Comparison of ENCODE assay signal across 14 mouse cellular contexts in the genomic region with DNA sequence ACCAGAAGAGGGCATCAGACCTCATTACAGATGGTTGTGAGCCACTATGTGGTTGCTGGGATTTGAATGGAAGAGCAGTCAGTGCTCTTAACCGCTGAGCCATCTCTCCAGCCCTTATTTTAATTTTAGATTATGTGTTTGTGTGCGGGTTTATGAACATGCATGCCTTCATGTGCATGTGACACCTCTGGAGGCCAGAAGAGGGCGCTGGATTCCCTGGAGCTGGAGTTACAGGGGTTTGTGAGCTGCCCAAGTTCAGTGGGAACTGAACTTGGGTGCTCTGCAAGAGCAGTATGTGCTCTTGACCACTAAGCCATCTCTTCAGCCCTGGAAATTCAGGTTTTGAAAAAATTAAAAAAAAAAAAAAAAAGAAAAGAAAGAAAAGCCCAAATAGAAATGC.
DNase-seq lines count a peak whose midpoint lies in the region; ATAC-seq and TF ChIP-seq lines count a peak whose summit lies in the region.
"Had no signal": no experiment of that assay in that cellular context is flagged by ENCODE, and none has a peak within 500 bp of the region (broad histone marks: within the 10 kb centered on the region; RNA-seq: fewer than 3 reads in every experiment).

No protein-coding gene starts in this region.

- H3K4me3 ChIP-seq in hindbrain, embryonic 10.5 days, result no peak overlapping the region
- no peak overlapping the region for H3K4me3 ChIP-seq in hindbrain, embryonic 14.5 days (replicated peaks; ENCODE audit: low read length)
- no peak overlapping the region for H3K4me3 ChIP-seq in liver, postnatal 0 days (ENCODE audit: low read depth, low read length)
- no peak overlapping the region for H3K4me3 ChIP-seq in CH12.LX (replicated peaks in 1 of 3; ENCODE audit: low read depth in 2 of 3, low read length in 2 of 3, poor library complexity in 1 of 3)
- H3K4me3 ChIP-seq: forebrain, embryonic 13.5 days; limb, embryonic 13.5 days; midbrain, embryonic 12.5 days had no signal

- DNase-seq in hindbrain, embryonic 10.5 days (ENCODE audit: low spot score), result peak; percentile 11
- no peak for DNase-seq in hindbrain, embryonic 14.5 days (ENCODE audit: low spot score)
- no peak for DNase-seq in liver, postnatal 0 days
- DNase-seq in liver, result no peak
- peak; percentile 9 for DNase-seq in CH12.LX (ENCODE audit: extremely low read depth)
- peak; percentile 56 for DNase-seq in ZHBTc4 (ENCODE audit: low read depth, low spot score)
- no peak for DNase-seq in thymus, postnatal 14 days
- DNase-seq: adrenal gland, postnatal 14 days; cerebellum, adult 11 months; heart, postnatal 36 days; lung, postnatal 4 days had no signal

- 37% methylated on average over 3 of the region's 3 CpGs for WGBS in hindbrain, embryonic 10.5 days
- 39% methylated on average over 3 of the region's 3 CpGs for WGBS in hindbrain, embryonic 14.5 days
- WGBS in liver, postnatal 0 days (ENCODE audit: insufficient replicate concordance), result 35% methylated on average over 3 of the region's 3 CpGs

- TF ChIP-seq CTCF in liver, postnatal 0 days (IDR thresholded peaks at IDR 0.05; ENCODE audit: low read depth), result peak; percentile 37
- peak; percentile 25 to 43; a peak in 2 of 4 replicates for TF ChIP-seq CTCF in CH12.LX (conservative IDR thresholded peaks at IDR 0.05 in 1 of 2, IDR thresholded peaks at IDR 0.05 in 1 of 2; ENCODE audit: low read depth in 2 of 2, low read length in 2 of 2)

- dilution Hi-C loops in CH12.LX (cut with MboI; ENCODE audit: extremely low pct_ligation_motif_present, extremely low pct_unique_long_range_greater_than_20kb, low sequenced_read_pairs), result no loop called here

- no peak for ATAC-seq in hindbrain, embryonic 14.5 days (ENCODE audit: low FRiP score)
- ATAC-seq in liver, postnatal 0 days, result no peak
- ATAC-seq: forebrain, embryonic 13.5 days had no signal

- in situ Hi-C loops in CH12.LX (cut with MboI; ENCODE audit: low pct_ligation_motif_present, low pct_unique_long_range_greater_than_20kb, low sequenced_read_pairs), result no loop called here

- no peaks in the 10 kb centered on the region for H3K4me1 ChIP-seq in hindbrain, embryonic 10.5 days (replicated peaks)
- H3K4me1 ChIP-seq in hindbrain, embryonic 14.5 days (replicated peaks; ENCODE audit: control insufficient read depth, insufficient read depth, low read length), result no peaks in the 10 kb centered on the region
- H3K4me1 ChIP-seq in liver, postnatal 0 days (ENCODE audit: insufficient read depth), result no peaks in the 10 kb centered on the region
- peaks cover 0 to 8% of the 10 kb centered on the region in 2 experiments; a peak in 2 of 4 replicates for H3K4me1 ChIP-seq in CH12.LX (ENCODE audit: control insufficient read depth in 1 of 2, insufficient read depth in 2 of 2)
- H3K4me1 ChIP-seq: forebrain, embryonic 13.5 days; limb, embryonic 13.5 days; midbrain, embryonic 12.5 days had no signal

- H3K79me2 ChIP-seq in CH12.LX (replicated peaks; ENCODE audit: control insufficient read depth, extremely low read depth, insufficient read depth, poor library complexity, severe bottlenecking), result no peaks in the 10 kb centered on the region

- no peak overlapping the region for H3K27ac ChIP-seq in hindbrain, embryonic 10.5 days
- H3K27ac ChIP-seq in hindbrain, embryonic 14.5 days, result no peak overlapping the region
- no peak overlapping the region for H3K27ac ChIP-seq in liver, postnatal 0 days (ENCODE audit: low read depth)
- H3K27ac ChIP-seq in CH12.LX (ENCODE audit: insufficient read depth, low read depth), result no peak overlapping the region
- H3K27ac ChIP-seq: forebrain, embryonic 13.5 days; limb, embryonic 13.5 days; midbrain, embryonic 12.5 days had no signal

- peak; percentile 21 for TF ChIP-seq RAD21 in CH12.LX (IDR thresholded peaks at IDR 0.05; ENCODE audit: low read depth, low read length)

- no peaks in the 10 kb centered on the region for H3K36me3 ChIP-seq in hindbrain, embryonic 10.5 days
- H3K36me3 ChIP-seq in hindbrain, embryonic 14.5 days (replicated peaks; ENCODE audit: control insufficient read depth, insufficient read depth), result no peaks in the 10 kb centered on the region
- no peaks in the 10 kb centered on the region for H3K36me3 ChIP-seq in liver, postnatal 0 days (replicated peaks; ENCODE audit: insufficient read depth, low read length)
- no peaks in the 10 kb centered on the region for H3K36me3 ChIP-seq in CH12.LX (replicated peaks in 1 of 2; ENCODE audit: control insufficient read depth in 1 of 2, insufficient read depth in 1 of 2, low read length in 1 of 2)
- H3K36me3 ChIP-seq: limb, embryonic 13.5 days; midbrain, embryonic 12.5 days had no signal

- no peaks in the 10 kb centered on the region for H3K27me3 ChIP-seq in hindbrain, embryonic 10.5 days (ENCODE audit: insufficient read depth, poor library complexity, severe bottlenecking)
- no peaks in the 10 kb centered on the region for H3K27me3 ChIP-seq in hindbrain, embryonic 14.5 days (ENCODE audit: control insufficient read depth, insufficient read depth, low read length)
- no peaks in the 10 kb centered on the region for H3K27me3 ChIP-seq in liver, postnatal 0 days (ENCODE audit: insufficient read depth, low read length)
- H3K27me3 ChIP-seq in CH12.LX (replicated peaks), result peaks cover 2% of the 10 kb centered on the region
- H3K27me3 ChIP-seq: forebrain, embryonic 13.5 days; limb, embryonic 13.5 days; midbrain, embryonic 12.5 days had no signal

- H3K9me3 ChIP-seq in hindbrain, embryonic 10.5 days, result no peaks in the 10 kb centered on the region
- H3K9me3 ChIP-seq in hindbrain, embryonic 14.5 days (ENCODE audit: control insufficient read depth, low read length), result no peaks in the 10 kb centered on the region
- no peaks in the 10 kb centered on the region; the same call in 1 of the 2 replicates for H3K9me3 ChIP-seq in liver, postnatal 0 days (ENCODE audit: low read length)
- peaks cover 9% of the 10 kb centered on the region for H3K9me3 ChIP-seq in CH12.LX (replicated peaks; ENCODE audit: low read length)
- H3K9me3 ChIP-seq: forebrain, embryonic 13.5 days; midbrain, embryonic 12.5 days had no signal

- no peak for TF ChIP-seq EP300 in liver, postnatal 0 days (IDR thresholded peaks at IDR 0.05; ENCODE audit: low read depth)
- TF ChIP-seq EP300 in CH12.LX (IDR thresholded peaks at IDR 0.05; ENCODE audit: low read length), result no peak

- H3K4me2 ChIP-seq in hindbrain, embryonic 14.5 days (replicated peaks), result no peak overlapping the region
- H3K4me2 ChIP-seq in liver, postnatal 0 days (ENCODE audit: low read depth, low read length), result no peak overlapping the region
- H3K4me2 ChIP-seq in CH12.LX (ENCODE audit: insufficient read depth, low read depth, poor library complexity, severe bottlenecking), result no peak overlapping the region
- H3K4me2 ChIP-seq: forebrain, embryonic 13.5 days; limb, embryonic 13.5 days; midbrain, embryonic 12.5 days had no signal

- no peak overlapping the region for H3K9ac ChIP-seq in hindbrain, embryonic 14.5 days
- H3K9ac ChIP-seq in liver, postnatal 0 days (replicated peaks), result no peak overlapping the region
- H3K9ac ChIP-seq in CH12.LX (ENCODE audit: insufficient read depth, low read depth), result no peak overlapping the region
- H3K9ac ChIP-seq: forebrain, embryonic 13.5 days; limb, embryonic 13.5 days; midbrain, embryonic 12.5 days had no signal

- no peak for TF ChIP-seq POLR2A in CH12.LX (IDR thresholded peaks at IDR 0.05; ENCODE audit: low read depth, low read length)

TF ChIP-seq in CH12.LX, 34 proteins besides CTCF, POLR2A, EP300 and RAD21:
- TF ChIP-seq TCF12 (IDR thresholded peaks at IDR 0.05; ENCODE audit: low read depth, low read length), result no peak
- no peak for TF ChIP-seq MAZ (IDR thresholded peaks at IDR 0.05; ENCODE audit: low read depth, low read length)
- TF ChIP-seq CHD1 (IDR thresholded peaks at IDR 0.05; ENCODE audit: low read depth, low read length), result no peak
- TF ChIP-seq RCOR1 (conservative IDR thresholded peaks at IDR 0.05; ENCODE audit: low read depth, low read length), result no peak
- no peak for TF ChIP-seq UBTF (IDR thresholded peaks at IDR 0.05; ENCODE audit: low read depth, low read length)
- TF ChIP-seq JUN (IDR thresholded peaks at IDR 0.05; ENCODE audit: insufficient read depth, low read depth, low read length), result no peak
- TF ChIP-seq PAX5 (IDR thresholded peaks at IDR 0.05; ENCODE audit: low read length), result no peak
- no peak for TF ChIP-seq IRF4 (IDR thresholded peaks at IDR 0.05; ENCODE audit: low read depth, low read length)
- TF ChIP-seq JUND (conservative IDR thresholded peaks at IDR 0.05; ENCODE audit: low read depth, low read length), result no peak
TF ChIP-seq in CH12.LX: peak in this region for 0.

Comparison
In these comparisons a context has a peak if more than half of its experiments do, and no peak if none do; other contexts are left out.
1. DNase-seq: peak in hindbrain, embryonic 10.5 days (single experiment), CH12.LX (single experiment) and ZHBTc4 (single experiment); none in hindbrain, embryonic 14.5 days (single experiment), liver, postnatal 0 days (single experiment), liver (single experiment) and thymus, postnatal 14 days (single experiment).